Mouse (Mus musculus): ENCODE results near the gene Kiz. TPM values are rescaled to one million over a fixed set of nuclear protein-coding genes. Genes with fewer than 3 reads are reported as not detected.

Kiz gene
- total and polyA plus RNA-seq, 2 experiments, result 3.7 to 19.7 TPM

- H3K9ac ChIP-seq (ENCODE audit: low read depth, low read length), result no peak overlapping the region
- H3K79me2 ChIP-seq (ENCODE audit: control insufficient read depth, insufficient read depth, low read length), result no peaks in the 10 kb centered on the region; the same call in 1 of the 2 replicates
- WGBS, result 84% methylated on average over 8 of the region's 8 CpGs
- peaks cover 3% of the 10 kb centered on the region for H3K4me1 ChIP-seq (ENCODE audit: control insufficient read depth, insufficient read depth, low read length)
- TF ChIP-seq CTCF (IDR thresholded peaks at IDR 0.05; ENCODE audit: low read depth, low read length), result no peak
- no peak for TF ChIP-seq POLR2A (IDR thresholded peaks at IDR 0.05; ENCODE audit: extremely low read depth, insufficient read depth, low read length)
- H3K27me3 ChIP-seq (ENCODE audit: control insufficient read depth, insufficient read depth, low read length), result no peaks in the 10 kb centered on the region
- no peak overlapping the region for H3K4me3 ChIP-seq (ENCODE audit: insufficient read depth, low read depth, low read length)
- no peaks in the 10 kb centered on the region for H3K36me3 ChIP-seq (ENCODE audit: control insufficient read depth, insufficient read depth, low read length)
- no peak overlapping the region for H3K27ac ChIP-seq (replicated peaks; ENCODE audit: insufficient read depth, low read depth, low read length)
- no peak for DNase-seq (ENCODE audit: extremely low read depth, low read depth, low spot score)
These were observed 15.9 kb downstream of the Kiz start for GRCm38 (mm10) chr2:146871300-146872269.

GRCm38 (mm10) chr2:146872697-146873096 is 17.0 kb downstream of the Kiz start:
- Histone ChIP-seq H3K4me1 (ENCODE audit: control insufficient read depth, insufficient read depth, low read length) (peaks cover 3% of the 10 kb centered on the region), H3K36me3 (ENCODE audit: control insufficient read depth, insufficient read depth, low read length) (no peaks in the 10 kb centered on the region), H3K27me3 (ENCODE audit: control insufficient read depth, insufficient read depth, low read length) (no peaks in the 10 kb centered on the region), H3K27ac (replicated peaks; ENCODE audit: insufficient read depth, low read depth, low read length) (no peak overlapping the region), H3K9ac (ENCODE audit: low read depth, low read length) (no peak overlapping the region), H3K79me2 (ENCODE audit: control insufficient read depth, insufficient read depth, low read length) (no peaks in the 10 kb centered on the region; the same call in 1 of the 2 replicates), H3K4me3 (ENCODE audit: insufficient read depth, low read depth, low read length) (no peak overlapping the region)
- no peak for DNase-seq (ENCODE audit: extremely low read depth, low read depth, low spot score)
- WGBS, result 82% methylated on average over 3 of the region's 3 CpGs
- TF ChIP-seq CTCF (IDR thresholded peaks at IDR 0.05; ENCODE audit: low read depth, low read length), result no peak
- no peak for TF ChIP-seq POLR2A (IDR thresholded peaks at IDR 0.05; ENCODE audit: extremely low read depth, insufficient read depth, low read length)

GRCm38 (mm10) chr2:146873881-146874441 is 18.3 kb downstream of the Kiz start:
- no peaks in the 10 kb centered on the region for H3K27me3 ChIP-seq (ENCODE audit: control insufficient read depth, insufficient read depth, low read length)
- no peak overlapping the region for H3K27ac ChIP-seq (replicated peaks; ENCODE audit: insufficient read depth, low read depth, low read length)
- DNase-seq (ENCODE audit: extremely low read depth, low read depth, low spot score), result no peak
- H3K9ac ChIP-seq (ENCODE audit: low read depth, low read length), result no peak overlapping the region
- H3K4me3 ChIP-seq (ENCODE audit: insufficient read depth, low read depth, low read length), result no peak overlapping the region
- 94% methylated on average over 7 of the region's 7 CpGs for WGBS
- peaks cover 3% of the 10 kb centered on the region for H3K4me1 ChIP-seq (ENCODE audit: control insufficient read depth, insufficient read depth, low read length)
- no peak for TF ChIP-seq CTCF (IDR thresholded peaks at IDR 0.05; ENCODE audit: low read depth, low read length)
- no peak for TF ChIP-seq POLR2A (IDR thresholded peaks at IDR 0.05; ENCODE audit: extremely low read depth, insufficient read depth, low read length)
- no peaks in the 10 kb centered on the region for H3K79me2 ChIP-seq (ENCODE audit: control insufficient read depth, insufficient read depth, low read length)
- no peaks in the 10 kb centered on the region for H3K36me3 ChIP-seq (ENCODE audit: control insufficient read depth, insufficient read depth, low read length)

GRCm38 (mm10) chr2:146877423-146878098 is 21.9 kb downstream of the Kiz start:
- H3K27ac ChIP-seq (replicated peaks; ENCODE audit: insufficient read depth, low read depth, low read length), result no peak overlapping the region
- no peak for TF ChIP-seq POLR2A (IDR thresholded peaks at IDR 0.05; ENCODE audit: extremely low read depth, insufficient read depth, low read length)
- no peak for TF ChIP-seq CTCF (IDR thresholded peaks at IDR 0.05; ENCODE audit: low read depth, low read length)
- no peaks in the 10 kb centered on the region for H3K79me2 ChIP-seq (ENCODE audit: control insufficient read depth, insufficient read depth, low read length)
- 82% methylated on average over 1 of the region's 1 CpGs for whole genome bisulfite sequencing
- H3K4me3 ChIP-seq (ENCODE audit: insufficient read depth, low read depth, low read length), result no peak overlapping the region
- H3K9ac ChIP-seq (ENCODE audit: low read depth, low read length), result no peak overlapping the region
- H3K4me1 ChIP-seq (ENCODE audit: control insufficient read depth, insufficient read depth, low read length), result peaks cover 3% of the 10 kb centered on the region
- no peaks in the 10 kb centered on the region for H3K27me3 ChIP-seq (ENCODE audit: control insufficient read depth, insufficient read depth, low read length)
- no peaks in the 10 kb centered on the region for H3K36me3 ChIP-seq (ENCODE audit: control insufficient read depth, insufficient read depth, low read length)
- DNase-seq (ENCODE audit: extremely low read depth, low read depth, low spot score), result peak; percentile 22

GRCm38 (mm10) chr2:146881623-146882022 is 26.0 kb downstream of the Kiz start:
- no peak overlapping the region for H3K27ac ChIP-seq (replicated peaks; ENCODE audit: insufficient read depth, low read depth, low read length)
- TF ChIP-seq POLR2A (IDR thresholded peaks at IDR 0.05; ENCODE audit: extremely low read depth, insufficient read depth, low read length) (no peak), CTCF (IDR thresholded peaks at IDR 0.05; ENCODE audit: low read depth, low read length) (no peak)
- DNase-seq (ENCODE audit: extremely low read depth, low read depth, low spot score), result no peak
- H3K36me3 ChIP-seq (ENCODE audit: control insufficient read depth, insufficient read depth, low read length), result no peaks in the 10 kb centered on the region; the same call in 1 of the 2 replicates
- H3K27me3 ChIP-seq (ENCODE audit: control insufficient read depth, insufficient read depth, low read length), result no peaks in the 10 kb centered on the region
- H3K4me1 ChIP-seq (ENCODE audit: control insufficient read depth, insufficient read depth, low read length), result no peaks in the 10 kb centered on the region; the same call in 1 of the 2 replicates
- H3K9ac ChIP-seq (ENCODE audit: low read depth, low read length), result no peak overlapping the region
- H3K4me3 ChIP-seq (ENCODE audit: insufficient read depth, low read depth, low read length), result no peak overlapping the region
- WGBS, result 96% methylated on average over 4 of the region's 4 CpGs
- H3K79me2 ChIP-seq (ENCODE audit: control insufficient read depth, insufficient read depth, low read length), result no peaks in the 10 kb centered on the region

Data from liver, adult 2 months (tissue).